Mouse (Mus musculus) liver, embryonic 18 days (tissue): Measurements from ENCODE around the gene Sp110. TPM values are rescaled to one million over a fixed set of nuclear protein-coding genes. Genes with fewer than 3 reads are reported as not detected.

Experiments
- polyA plus RNA-seq: library from polyadenylated mRNA; depleted of rRNA; stranded (reverse); fragments of >200 nt; gene quantifications from 2 replicates; pipeline ENCODE4 v1.2.3, GENCODE M21; 2012; rRNA removed

The Sp110 gene
- polyA plus RNA-seq: 11.2 and 12.0 TPM in 2 replicates

GRCm38 (mm10) chr1:85598271-85599012 is at the start of gene Sp110:
Gene Sp110 (minus strand): TSS chr1:85598817.

GRCm38 (mm10) chr1:85600078-85600477 is 1.5 kb upstream of the Sp110 start, which contains the start of gene Sp140:
Gene Sp140 (plus strand): TSS chr1:85600378.

GRCm38 (mm10) chr1:85575376-85575775 is 23.2 kb downstream of the Sp110 start, which contains the start of gene G530012D18Rik:
Gene G530012D18Rik (plus strand): TSS chr1:85575676.

Other genes with a start within 250 kb of the Sp110 start
- gene G530012D18Rik, start 23.1 kb downstream of the Sp110 start, polyA plus RNA-seq: 0.14 TPM in 1 of 2 replicates, not detected in the other
- gene Sp140, start 1.6 kb upstream of the Sp110 start, polyA plus RNA-seq: 6.8 and 8.2 TPM in 2 replicates
- 13.7 and 16.3 TPM in 2 replicates for gene Sp100, start 51.2 kb upstream of the Sp110 start, polyA plus RNA-seq
- gene A630001G21Rik, start 179.8 kb upstream of the Sp110 start, polyA plus RNA-seq: 4.1 and 4.4 TPM in 2 replicates
- 22.1 and 24.7 TPM in 2 replicates for gene Cab39, start 194.6 kb upstream of the Sp110 start, polyA plus RNA-seq